Mouse (Mus musculus) thymus, postnatal 36 days (tissue): Measurements from ENCODE around the gene Siglece.
A peak's percentile ranks its signal among the peaks of the same experiment; 100 is the strongest.

Experiments
- DNase-seq, 2 experiments: peaks; one replicate each; pipeline ENCODE4 v3.0.0; 2022; ENCODE audit warnings: mixed read lengths in 2 of 2

The Siglece gene

GRCm38 (mm10) chr7:43625794-43626422 is 34.1 kb downstream of the Siglece start:
- no peak for DNase-seq

DNA sequence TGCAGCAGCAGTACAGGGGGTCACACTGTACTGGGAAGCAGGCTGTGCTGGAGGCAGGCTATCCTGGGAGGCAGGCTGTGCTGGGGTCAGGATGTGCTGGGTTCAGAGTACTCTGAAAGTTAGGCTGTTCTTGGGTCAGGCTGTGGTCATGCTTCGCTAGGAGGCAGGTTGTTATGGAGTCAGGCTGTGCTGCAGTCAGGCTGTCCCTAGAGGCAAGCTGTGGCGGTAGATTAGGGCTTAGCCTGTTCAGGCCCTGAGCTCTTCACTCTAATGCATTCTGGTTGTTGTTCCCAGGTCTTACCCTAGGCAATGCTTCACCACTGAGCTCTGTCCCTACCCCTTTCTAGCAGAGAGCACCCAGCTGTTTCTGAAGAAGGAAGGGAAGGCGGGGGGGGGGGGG is 34.9 kb downstream of the Siglece start:
- DNase-seq = no peak

GRCm38 (mm10) chr7:43623819-43624218 is 36.1 kb downstream of the Siglece start:
- no peak for DNase-seq

- no peak for DNase-seq
These were observed 37.0 kb downstream of the Siglece start for GRCm38 (mm10) chr7:43622927-43623326.

DNA sequence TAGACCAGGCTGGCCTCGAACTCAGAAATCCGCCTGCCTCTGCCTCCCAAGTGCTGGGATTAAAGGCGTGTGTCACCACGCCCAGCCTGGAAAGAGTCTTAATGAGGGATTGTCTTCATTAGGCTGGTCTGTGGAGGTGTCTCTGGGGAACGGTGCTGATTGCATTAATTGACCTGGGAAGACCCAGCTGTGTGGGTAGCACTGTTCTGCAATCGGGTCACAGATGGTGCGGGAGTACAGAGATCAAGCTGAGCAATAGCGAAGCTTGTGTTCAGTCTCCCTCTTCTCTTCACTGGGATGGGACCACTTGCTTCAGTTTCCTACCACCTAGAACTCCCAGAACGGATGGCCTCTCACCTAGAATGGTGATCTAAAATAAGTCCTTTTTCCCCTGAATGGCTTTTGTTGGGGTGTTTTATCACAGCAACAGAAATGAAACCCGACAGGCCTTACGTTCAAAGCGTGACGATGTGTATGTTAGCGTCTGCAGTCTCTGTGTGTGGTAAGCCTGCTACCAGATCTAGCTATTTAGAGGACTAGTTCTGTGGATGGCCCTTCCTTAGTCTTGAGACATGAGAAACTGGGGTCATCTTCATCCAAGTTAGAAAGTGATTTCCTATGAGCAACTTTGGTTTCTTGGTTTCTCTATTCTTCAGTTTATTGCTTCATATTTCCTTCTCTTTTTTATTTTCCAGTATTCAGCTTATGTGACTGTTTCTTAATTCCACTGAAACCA is 46.0 kb downstream of the Siglece start:
- DNase-seq = no peak

DNA sequence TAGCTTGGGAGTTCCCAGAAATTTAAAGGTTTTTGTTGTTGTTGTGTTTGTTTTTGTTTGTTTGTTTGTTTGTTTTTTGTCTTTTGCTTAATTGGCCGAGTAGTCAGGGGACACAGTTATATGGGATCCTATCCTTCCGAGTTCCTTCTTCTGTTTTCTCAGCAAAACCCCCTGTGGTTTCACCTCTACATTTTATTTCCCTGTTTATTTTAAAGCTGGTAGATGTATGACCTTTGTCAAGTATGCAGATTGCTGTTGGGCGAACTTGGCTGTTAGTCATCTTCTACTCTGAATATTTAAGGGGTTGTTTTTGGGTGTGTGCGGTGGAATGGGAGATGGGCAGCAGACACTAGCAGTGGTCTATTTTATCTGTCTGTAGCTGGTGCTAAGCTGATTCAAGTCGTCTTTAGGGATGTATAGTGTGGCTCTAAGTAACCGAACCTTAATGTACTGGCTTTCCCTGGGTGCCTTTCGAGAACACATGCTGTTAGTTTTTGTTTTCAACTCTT is 51.6 kb downstream of the Siglece start:
- no peak for DNase-seq

DNA sequence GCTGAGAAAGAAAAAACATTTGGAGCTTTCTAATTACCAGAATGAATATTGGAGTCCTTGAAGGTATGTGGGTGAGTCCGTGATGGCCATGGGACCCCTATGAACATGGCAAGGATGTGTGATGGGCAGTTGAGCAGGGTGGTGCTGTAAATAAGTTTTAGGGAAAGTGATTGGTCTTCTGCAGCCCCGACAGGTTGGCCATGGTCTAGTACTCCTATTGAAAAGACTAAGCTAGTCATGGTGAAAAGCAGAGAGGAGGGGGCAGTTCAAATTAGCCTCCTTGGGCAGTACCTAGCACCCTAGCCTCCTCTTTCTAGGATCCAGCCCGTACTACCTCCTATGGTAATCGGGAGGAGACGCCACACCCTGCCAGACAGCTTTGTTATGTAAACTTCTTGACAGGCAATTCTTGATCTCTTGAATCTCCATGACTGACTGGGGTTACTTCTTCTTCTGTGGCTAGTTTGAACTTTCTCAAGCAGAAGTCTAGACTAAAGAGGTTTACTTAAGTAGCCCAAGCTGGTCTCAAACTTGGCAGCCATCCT is 52.1 kb downstream of the Siglece start:
- no peak for DNase-seq

- peak; percentile 27 to 42 for DNase-seq
These were observed 52.8 kb downstream of the Siglece start, which contains the start of gene Zfp819 for GRCm38 (mm10) chr7:43606896-43607742. Zfp819 (plus strand) TSS chr7:43607169.

GRCm38 (mm10) chr7:43601884-43602283 is 58.1 kb downstream of the Siglece start:
- no peak for DNase-seq
